Mouse (Mus musculus) neutrophil, adult 65 days (primary cell): Measurements from ENCODE around the gene Zfp9. TPM values are rescaled to one million over a fixed set of nuclear protein-coding genes. Genes with fewer than 3 reads are reported as not detected.

Experiments
- total RNA-seq: library from RNA; stranded (reverse); gene quantifications from 2 replicates; pipeline ENCODE4 v1.2.4, GENCODE M21; 2023

Gene Zfp9
- 0.13 TPM in 1 of 2 replicates, not detected in the other for total RNA-seq

GRCm38 (mm10) chr6:118478957-118479708 is at the start of gene Zfp9:
Gene Zfp9, minus strand, starts transcription at chr6:118479320.

GRCm38 (mm10) chr6:118455042-118455631 is 24.0 kb downstream of the Zfp9 start, which contains the start of gene Zfp248:
Gene Zfp248, minus strand, starts transcription at chr6:118455528.

GRCm38 (mm10) chr6:118419050-118419920 is 59.8 kb downstream of the Zfp9 start, which contains the start of gene Bms1:
Gene Bms1, minus strand, starts transcription at chr6:118419474.

Other genes with a start within 250 kb of the Zfp9 start
- gene Bms1, start 59.8 kb downstream of the Zfp9 start, total RNA-seq, result 16.5 and 19.6 TPM in 2 replicates
- 1.0 TPM in 1 of 2 replicates, not detected in the other for gene Zfp248, start 23.8 kb downstream of the Zfp9 start, total RNA-seq
- 1.3 and 3.9 TPM in 2 replicates for gene Ankrd26, start 82.9 kb upstream of the Zfp9 start, total RNA-seq